Mouse (Mus musculus) neutrophil, adult 65 days (primary cell): ENCODE measurements around the gene Abhd16b. TPM values are rescaled to one million over a fixed set of nuclear protein-coding genes. Genes with fewer than 3 reads are reported as not detected.

ENCODE experiments used
- total RNA-seq: library from RNA; stranded (reverse); gene quantifications from 2 replicates; pipeline ENCODE4 v1.2.4, GENCODE M21; 2023

Abhd16b gene
- total RNA-seq: not detected in 2 replicates

GRCm38 (mm10) chr2:181493156-181493927 lies at the start of gene Abhd16b:
TSS of gene Abhd16b (plus strand) at chr2:181493206.

GRCm38 (mm10) chr2:181459153-181459672 lies 33.8 kb upstream of the Abhd16b start, which contains the start of gene Zbtb46:
TSS of gene Zbtb46 (minus strand) at chr2:181459426.

GRCm38 (mm10) chr2:181496831-181497547 lies 4.0 kb downstream of the Abhd16b start, which contains the start of gene Tpd52l2:
TSS of gene Tpd52l2 (plus strand) at chr2:181497142.

GRCm38 (mm10) chr2:181520118-181520935 lies 27.3 kb downstream of the Abhd16b start, which contains the start of gene Dnajc5:
TSS of gene Dnajc5 (plus strand) at chr2:181520485.

Other genes with a start within 250 kb of the Abhd16b start
- 30.6 and 50.4 TPM in 2 replicates for gene Gmeb2, start 205.2 kb upstream of the Abhd16b start, total RNA-seq
- not detected in 2 replicates for gene Stmn3, start 178.7 kb upstream of the Abhd16b start, total RNA-seq
- 29.6 and 34.9 TPM in 2 replicates for gene Rtel1, start 173.5 kb upstream of the Abhd16b start, total RNA-seq
- 25.9 and 36.3 TPM in 2 replicates for gene Zgpat, start 128.3 kb upstream of the Abhd16b start, total RNA-seq
- 35.7 and 48.5 TPM in 2 replicates for gene Arfrp1, start 127.8 kb upstream of the Abhd16b start, total RNA-seq
- gene Lime1, start 113.1 kb upstream of the Abhd16b start, total RNA-seq: 29.8 and 32.7 TPM in 2 replicates
- gene Zbtb46, start 33.8 kb upstream of the Abhd16b start, total RNA-seq: 0.22 and 0.48 TPM in 2 replicates
- gene Tpd52l2, start 3.9 kb downstream of the Abhd16b start, total RNA-seq: 64.4 and 94.3 TPM in 2 replicates
- 132 and 159 TPM in 2 replicates for gene Dnajc5, start 27.3 kb downstream of the Abhd16b start, total RNA-seq
- gene Uckl1, start 91.7 kb downstream of the Abhd16b start, total RNA-seq: 77.5 and 81.8 TPM in 2 replicates
- 32.6 and 38.4 TPM in 2 replicates for gene Prpf6, start 98.7 kb downstream of the Abhd16b start, total RNA-seq
- 9.1 and 14.6 TPM in 2 replicates for gene Zfp512b, start 99.6 kb downstream of the Abhd16b start, total RNA-seq
- gene Samd10, start 106.0 kb downstream of the Abhd16b start, total RNA-seq: 7.9 and 9.4 TPM in 2 replicates
- not detected in 2 replicates for gene Gm29797, start 163.8 kb downstream of the Abhd16b start, total RNA-seq
- 0.25 TPM in 1 of 2 replicates, not detected in the other for gene Sox18, start 178.4 kb downstream of the Abhd16b start, total RNA-seq
- 7.5 and 10.1 TPM in 2 replicates for gene Tcea2, start 187.1 kb downstream of the Abhd16b start, total RNA-seq
- 245 and 280 TPM in 2 replicates for gene Rgs19, start 200.8 kb downstream of the Abhd16b start, total RNA-seq
- not detected in 2 replicates for gene Lkaaear1, start 205.2 kb downstream of the Abhd16b start, total RNA-seq
- gene Oprl1, start 221.8 kb downstream of the Abhd16b start, total RNA-seq: 0.51 and 0.57 TPM in 2 replicates